In genomic region chr10:121432635-121433280, GRCm38 (mm10) we compare ENCODE assay signal across 8 mouse cellular contexts. TPM values are rescaled to one million over a fixed set of nuclear protein-coding genes. Genes with fewer than 3 reads are reported as not detected.
A peak's percentile ranks its signal among the peaks of the same experiment; 100 is the strongest.
DNase-seq lines count a peak whose midpoint lies in the region; ATAC-seq lines count a peak whose summit lies in the region.

No protein-coding gene starts in this region.

- H3K4me2 ChIP-seq in heart, embryonic 11.5 days = peak overlapping the region; percentile 50
- no peak overlapping the region for H3K4me2 ChIP-seq in embryonic facial prominence, embryonic 12.5 days (replicated peaks)
- peak overlapping the region; percentile 4 for H3K4me2 ChIP-seq in intestine, embryonic 16.5 days (ENCODE audit: low read depth, low read length)

- H3K4me1 ChIP-seq in heart, embryonic 11.5 days (ENCODE audit: control insufficient read depth, insufficient read depth, low read length) = peaks cover 75% of the 10 kb centered on the region
- H3K4me1 ChIP-seq in embryonic facial prominence, embryonic 12.5 days = peaks cover 83% of the 10 kb centered on the region
- H3K4me1 ChIP-seq in intestine, embryonic 16.5 days (ENCODE audit: control insufficient read depth, insufficient read depth, low read length) = peaks cover 81% of the 10 kb centered on the region

- no peak for DNase-seq in heart, postnatal 25 days (ENCODE audit: low spot score)
- DNase-seq in adrenal gland, postnatal 36 days = peak; percentile 35 to 49
- DNase-seq in naive thymus-derived CD4-positive, alpha-beta T cell, adult 2 months (ENCODE audit: low read depth) = peak; percentile 35
- no peak for DNase-seq in left cerebral cortex, postnatal 14 days (ENCODE audit: low spot score in 2 of 2)
- no peak for DNase-seq in frontal cortex, postnatal 25 days (ENCODE audit: low spot score in 2 of 2)

- H3K27me3 ChIP-seq in heart, embryonic 11.5 days (ENCODE audit: control insufficient read depth, insufficient read depth, low read length) = no peaks in the 10 kb centered on the region
- H3K27me3 ChIP-seq in embryonic facial prominence, embryonic 12.5 days = no peaks in the 10 kb centered on the region
- no peaks in the 10 kb centered on the region for H3K27me3 ChIP-seq in intestine, embryonic 16.5 days (replicated peaks; ENCODE audit: control insufficient read depth, insufficient read depth, low read length)

- no peaks in the 10 kb centered on the region for H3K9me3 ChIP-seq in heart, embryonic 11.5 days (replicated peaks; ENCODE audit: control insufficient read depth, low read length)
- H3K9me3 ChIP-seq in embryonic facial prominence, embryonic 12.5 days = no peaks in the 10 kb centered on the region
- H3K9me3 ChIP-seq in intestine, embryonic 16.5 days (ENCODE audit: control insufficient read depth, low read length) = no peaks in the 10 kb centered on the region

- intact Hi-C loops in heart, postnatal 25 days (cut with DNase I) = no loop called here
- intact Hi-C loops in left cerebral cortex, postnatal 14 days (cut with DNase I) = no loop called here

- no peak overlapping the region for H3K4me3 ChIP-seq in heart, embryonic 11.5 days (ENCODE audit: low read depth, low read length)
- no peak overlapping the region for H3K4me3 ChIP-seq in embryonic facial prominence, embryonic 12.5 days
- H3K4me3 ChIP-seq in intestine, embryonic 16.5 days (ENCODE audit: low read length) = no peak overlapping the region

- H3K36me3 ChIP-seq in heart, embryonic 11.5 days (ENCODE audit: control insufficient read depth, insufficient read depth, low read length) = no peaks in the 10 kb centered on the region
- H3K36me3 ChIP-seq in embryonic facial prominence, embryonic 12.5 days = no peaks in the 10 kb centered on the region
- no peaks in the 10 kb centered on the region for H3K36me3 ChIP-seq in intestine, embryonic 16.5 days (ENCODE audit: control insufficient read depth, insufficient read depth, low read length)

- ATAC-seq in heart, embryonic 11.5 days (replicated peaks; ENCODE audit: insufficient number of reproducible peaks, low FRiP score, low TSS enrichment) = no peak
- no peak for ATAC-seq in embryonic facial prominence, embryonic 12.5 days (ENCODE audit: insufficient number of reproducible peaks, insufficient read depth, low FRiP score, low TSS enrichment)
- ATAC-seq in intestine, embryonic 16.5 days = no peak

- 22% methylated on average over 16 of the region's 16 CpGs for WGBS in heart, embryonic 11.5 days (ENCODE audit: insufficient replicate concordance)
- WGBS in embryonic facial prominence, embryonic 12.5 days = 31% methylated on average over 16 of the region's 16 CpGs
- WGBS in intestine, embryonic 16.5 days = 31% methylated on average over 16 of the region's 16 CpGs

- peak overlapping the region; percentile 65 for H3K9ac ChIP-seq in heart, embryonic 11.5 days (ENCODE audit: low read depth, low read length)
- H3K9ac ChIP-seq in embryonic facial prominence, embryonic 12.5 days = no peak overlapping the region
- H3K9ac ChIP-seq in intestine, embryonic 16.5 days (ENCODE audit: low read depth, low read length) = peak overlapping the region; percentile 34

- peak overlapping the region; percentile 97 for H3K27ac ChIP-seq in heart, embryonic 11.5 days (ENCODE audit: low read depth, low read length)
- H3K27ac ChIP-seq in embryonic facial prominence, embryonic 12.5 days = peak overlapping the region; percentile 76
- H3K27ac ChIP-seq in intestine, embryonic 16.5 days (ENCODE audit: low read length) = peak overlapping the region; percentile 65

RNA-seq across cellular contexts. Expression of gene Rassf3, which starts 43.4 kb away (rescaled TPM):
- 18.3 and 23.9 TPM in 2 replicates for polyA plus RNA-seq in heart, embryonic 11.5 days (2014; fragmentation: Nextera tagmentation; extraction: Ambion mirVana)
- 100 to 1,000 TPM; 146 to 157 TPM for total RNA-seq in heart, postnatal 25 days (2021)
- total RNA-seq in adrenal gland, postnatal 36 days (2021) = 10 to 100 TPM; 37.5 to 38.2 TPM
- polyA plus RNA-seq in embryonic facial prominence, embryonic 12.5 days (2016; fragmentation: Nextera tagmentation; extraction: Ambion mirVana) = 23.1 and 24.7 TPM in 2 replicates
- 15.7 and 22.2 TPM in 2 replicates for polyA plus RNA-seq in intestine, embryonic 16.5 days (2015; fragmentation: Nextera tagmentation; extraction: Ambion mirVana)
- 10 to 100 TPM; 29.6 to 33.9 TPM for total RNA-seq in left cerebral cortex, postnatal 14 days (2021)

Comparison
In these comparisons a context has a peak if more than half of its experiments do, and no peak if none do; other contexts are left out.
1. DNase-seq: peak in adrenal gland, postnatal 36 days (2 of 2) and naive thymus-derived CD4-positive, alpha-beta T cell, adult 2 months (single experiment); none in heart, postnatal 25 days (single experiment), left cerebral cortex, postnatal 14 days (0 of 2) and frontal cortex, postnatal 25 days (0 of 2).
2. Peak in every context shown above with its lines, with median percentiles within 50 percentile points of each other: H3K27ac ChIP-seq.